Mouse (Mus musculus) MN1 (cell line): ENCODE results near the gene Ncl.

Experiments used
- DNase-seq: peaks from one replicate; pipeline ENCODE4 v3.0.0-alpha.2; 2016; ENCODE audit warnings: low spot score

Gene Ncl

GRCm38 (mm10) chr1:86358906-86359797 lies at the start of gene Ncl:
Gene Ncl (minus strand): TSS chr1:86359400.
- DNase-seq = peak; percentile 99

DNA sequence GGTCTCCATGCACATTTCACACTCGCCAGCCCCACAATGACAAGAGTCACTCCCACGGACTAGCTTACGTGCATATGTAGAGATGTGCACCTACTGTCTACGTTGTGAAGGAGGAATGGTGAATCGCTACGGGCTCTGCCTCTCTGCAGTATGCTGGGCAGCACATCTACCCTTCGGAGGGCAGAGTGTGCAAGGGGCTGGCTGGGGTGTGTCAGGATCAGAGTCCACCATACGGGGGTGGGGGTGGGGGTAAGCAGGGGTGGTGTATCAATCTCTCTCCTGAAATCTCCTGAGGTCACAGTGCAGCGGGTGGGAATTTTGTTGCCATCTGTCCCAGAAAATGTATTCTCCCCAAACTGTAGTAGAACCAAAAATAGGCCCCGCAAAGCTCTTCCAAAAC lies 49.3 kb upstream of the Ncl start:
- no peak for DNase-seq

- DNase-seq = no peak
Observed at GRCm38 (mm10) chr1:86406914-86407313, 47.7 kb upstream of the Ncl start.

DNA sequence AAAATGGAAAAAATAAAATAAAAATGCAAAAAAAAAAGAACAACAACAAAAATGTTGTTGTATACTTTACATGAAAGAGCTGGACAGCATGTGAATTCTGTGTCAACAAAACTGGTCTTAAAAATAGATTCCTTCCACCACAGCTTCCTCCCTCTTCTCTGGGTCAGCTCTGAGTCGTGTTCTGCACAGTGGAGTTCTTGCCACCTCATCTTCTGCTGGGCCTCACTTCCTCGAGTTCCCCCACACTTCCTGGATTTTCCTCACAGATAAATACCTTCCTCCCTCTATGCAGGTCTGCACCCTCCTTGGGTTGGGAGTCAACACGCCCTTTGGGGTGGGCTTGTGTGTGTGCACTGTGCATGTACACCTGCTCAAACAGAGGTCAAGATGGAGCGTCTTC lies 47.1 kb upstream of the Ncl start:
- no peak for DNase-seq

- DNase-seq = no peak
Observed at GRCm38 (mm10) chr1:86404834-86405233, 45.6 kb upstream of the Ncl start.

DNA sequence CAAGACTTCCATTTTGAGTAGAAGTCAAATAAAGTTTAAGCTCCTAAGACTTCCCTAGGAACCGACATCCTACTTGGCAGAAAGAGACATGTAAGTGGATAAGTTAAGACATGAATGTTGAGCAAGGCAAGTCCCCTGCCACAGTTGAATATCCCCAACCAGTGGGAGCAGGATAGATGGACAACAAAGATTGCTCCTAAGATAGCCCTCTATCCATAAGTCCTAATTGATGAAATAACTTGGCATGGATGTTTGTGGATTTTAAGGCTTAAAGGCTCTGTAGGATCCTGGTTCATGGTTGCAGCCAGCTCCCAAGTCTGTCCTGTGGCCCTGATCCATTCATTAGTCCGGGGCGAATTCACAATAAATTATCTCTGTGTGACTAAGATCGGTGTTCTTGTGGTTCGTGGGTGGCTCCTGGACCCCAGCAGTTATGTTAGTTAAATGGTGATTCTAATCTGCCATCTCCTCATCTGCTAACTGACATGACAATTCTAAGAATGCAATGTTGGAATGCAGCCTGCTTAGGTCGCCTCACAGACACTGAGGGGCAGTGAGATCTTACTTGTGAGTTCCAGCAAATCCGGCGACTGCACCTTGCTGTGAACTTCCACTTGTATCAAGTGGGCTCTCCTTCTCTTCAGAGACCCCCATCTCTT lies 41.0 kb upstream of the Ncl start:
- DNase-seq = no peak

- DNase-seq = no peak
Observed at GRCm38 (mm10) chr1:86399322-86399721, 40.1 kb upstream of the Ncl start.

DNA sequence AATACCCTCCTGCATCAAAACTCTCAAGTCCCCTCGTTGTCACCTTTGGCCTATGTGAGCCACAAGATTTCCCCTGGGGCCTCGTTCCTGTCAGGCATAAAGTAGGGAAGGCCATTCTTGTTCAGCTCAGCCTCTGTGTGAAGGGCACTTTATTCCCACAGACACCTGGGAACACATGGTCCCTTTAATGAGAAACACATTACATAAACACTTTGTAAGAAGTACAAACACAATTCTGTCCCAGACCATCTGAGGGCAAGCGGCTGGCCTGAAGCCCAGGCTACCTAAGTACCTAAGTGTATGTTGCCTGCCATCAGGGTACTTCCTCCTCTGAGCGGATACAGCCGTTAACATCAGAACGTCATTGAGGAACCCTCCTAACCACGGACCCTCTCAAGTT lies 39.0 kb upstream of the Ncl start:
- DNase-seq = no peak

GRCm38 (mm10) chr1:86397621-86398020 lies 38.4 kb upstream of the Ncl start:
- no peak for DNase-seq

- no peak for DNase-seq
Observed at GRCm38 (mm10) chr1:86395897-86396296, 36.7 kb upstream of the Ncl start.

- DNase-seq = no peak
Observed at GRCm38 (mm10) chr1:86394246-86394645, 35.0 kb upstream of the Ncl start.

DNA sequence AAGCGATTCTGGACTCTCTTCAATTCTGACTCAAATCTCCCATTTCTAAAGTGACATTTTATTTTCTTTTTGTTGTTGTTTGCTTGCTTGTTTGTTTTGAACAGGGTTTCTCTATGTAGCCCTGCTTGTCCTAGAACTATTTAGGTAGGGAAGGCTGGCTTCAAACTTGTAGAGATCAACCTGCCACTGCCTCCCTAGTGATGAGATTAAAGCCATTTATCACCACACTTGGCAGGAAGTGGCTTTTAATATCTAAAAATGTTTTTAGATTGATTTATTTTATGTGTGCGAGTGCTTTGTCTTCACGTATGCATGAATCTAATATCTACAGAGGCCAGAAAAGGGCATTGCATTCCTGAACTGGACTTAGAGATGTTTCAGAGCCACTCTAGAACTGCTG lies 34.0 kb upstream of the Ncl start:
- DNase-seq = no peak

GRCm38 (mm10) chr1:86391425-86391824 lies 32.2 kb upstream of the Ncl start:
- peak; percentile 57 for DNase-seq

DNA sequence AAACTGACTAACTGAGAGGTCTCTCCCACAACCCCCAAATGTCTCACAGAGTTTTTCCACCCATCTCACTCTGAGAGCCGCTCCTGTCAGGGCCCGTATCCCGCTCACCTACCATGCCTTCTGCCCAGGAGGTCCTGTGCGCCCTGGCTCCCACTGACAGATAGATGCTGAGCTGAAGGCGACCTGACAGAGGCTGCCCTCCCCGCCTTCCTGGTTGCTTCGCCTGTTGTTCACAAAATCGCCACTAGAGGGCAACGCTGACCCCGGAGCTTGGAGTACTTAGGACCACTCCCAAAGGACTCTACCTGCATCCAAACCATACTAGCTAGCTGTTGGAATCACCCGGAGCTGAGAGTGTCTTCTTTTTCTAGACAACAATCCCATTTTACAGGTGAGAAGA lies 30.0 kb upstream of the Ncl start:
- peak; percentile 70 for DNase-seq

- DNase-seq = peak; percentile 14
Observed at GRCm38 (mm10) chr1:86381027-86381426, 21.8 kb upstream of the Ncl start.

DNA sequence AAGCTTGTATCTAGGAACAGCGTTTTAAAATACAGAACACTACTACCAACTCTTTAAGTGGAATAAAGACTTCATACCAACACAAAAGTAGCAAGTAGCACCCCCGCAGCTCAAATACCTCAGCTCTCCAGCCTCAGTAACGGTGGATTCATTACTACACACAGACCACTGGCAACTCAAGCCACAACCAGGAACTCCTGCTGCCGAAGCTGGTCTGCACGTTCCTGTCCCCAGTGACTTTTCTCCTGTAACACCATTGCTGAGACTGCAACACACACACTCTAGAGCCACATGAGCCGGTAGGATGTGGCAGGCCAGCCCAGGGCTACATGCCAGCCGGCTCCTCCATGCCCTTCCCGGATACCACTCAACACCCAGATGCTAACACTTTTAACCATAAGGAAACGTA lies 20.0 kb upstream of the Ncl start:
- DNase-seq = no peak

GRCm38 (mm10) chr1:86378662-86379061 lies 19.5 kb upstream of the Ncl start:
- no peak for DNase-seq

GRCm38 (mm10) chr1:86376354-86376753 lies 17.2 kb upstream of the Ncl start:
- no peak for DNase-seq

GRCm38 (mm10) chr1:86371997-86372396 lies 12.8 kb upstream of the Ncl start:
- DNase-seq = peak; percentile 67

GRCm38 (mm10) chr1:86368086-86368485 lies 8.9 kb upstream of the Ncl start:
- DNase-seq = no peak

GRCm38 (mm10) chr1:86363671-86364070 lies 4.5 kb upstream of the Ncl start:
- peak; percentile 21 for DNase-seq

DNA sequence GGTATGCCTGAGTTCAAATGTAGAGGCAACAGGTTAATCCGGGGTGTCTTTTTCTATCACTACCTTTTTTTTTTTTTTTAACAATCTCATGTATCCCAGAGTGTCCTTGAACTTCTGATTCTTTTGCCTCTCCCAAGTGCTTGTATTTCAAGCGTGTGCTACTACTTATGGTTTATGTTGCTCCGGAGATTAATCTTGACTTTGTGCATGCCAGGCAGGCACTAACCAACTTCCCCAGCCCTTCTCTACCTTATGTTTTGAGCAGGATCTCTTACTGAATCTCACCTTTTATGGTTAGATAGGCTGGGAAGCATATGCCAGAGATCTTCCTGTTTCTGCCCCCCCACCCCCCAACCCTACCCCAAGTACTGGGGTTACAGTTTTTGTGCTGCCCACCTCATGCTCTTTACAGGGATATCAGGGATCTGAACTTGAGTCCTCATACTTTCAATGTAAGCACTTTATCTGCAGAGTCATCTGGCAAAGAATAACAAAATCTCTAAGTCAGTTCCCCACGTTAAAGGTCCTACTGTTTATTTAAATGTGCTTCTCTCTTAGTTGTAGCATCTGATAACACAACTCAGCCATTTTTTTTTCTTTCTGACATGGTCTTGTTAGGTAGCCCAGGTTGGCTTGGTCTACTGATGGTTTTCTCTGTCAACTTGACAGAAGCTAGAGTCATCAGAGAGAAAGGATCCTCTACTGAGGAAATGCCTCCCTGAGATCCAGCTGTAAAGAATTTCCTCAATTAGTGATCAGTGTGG lies 2.8 kb upstream of the Ncl start:
- DNase-seq = no peak

DNA sequence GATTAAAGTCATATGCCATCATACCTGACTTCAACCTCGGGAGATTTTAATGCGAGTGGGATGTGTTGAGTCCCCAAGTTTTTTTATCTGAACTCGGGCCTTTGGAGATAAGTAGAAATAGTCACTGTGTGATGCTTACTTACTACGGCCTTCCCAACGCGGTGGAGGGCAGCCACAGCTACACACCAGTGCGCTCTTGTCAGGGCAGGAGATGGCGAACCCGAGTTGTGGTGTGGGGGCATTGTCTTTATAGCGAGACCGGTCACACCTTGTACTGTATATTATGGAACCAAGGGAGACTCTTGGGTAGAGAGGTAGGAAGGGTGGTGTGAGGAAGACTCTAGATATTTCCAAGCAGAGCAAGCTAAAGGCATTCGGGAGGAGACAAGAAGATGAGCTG lies 1.2 kb upstream of the Ncl start:
- DNase-seq = no peak
